Mouse (Mus musculus): ENCODE measurements at regions not wholly inside any gene's neighbourhood (a gene's known extent, or its start where the extent isn't known, plus 50 kb on each side); places are given as distances from the start of the nearest gene placed in this dataset. TPM values are rescaled to one million over a fixed set of nuclear protein-coding genes. Genes with fewer than 3 reads are reported as not detected.

DNA sequence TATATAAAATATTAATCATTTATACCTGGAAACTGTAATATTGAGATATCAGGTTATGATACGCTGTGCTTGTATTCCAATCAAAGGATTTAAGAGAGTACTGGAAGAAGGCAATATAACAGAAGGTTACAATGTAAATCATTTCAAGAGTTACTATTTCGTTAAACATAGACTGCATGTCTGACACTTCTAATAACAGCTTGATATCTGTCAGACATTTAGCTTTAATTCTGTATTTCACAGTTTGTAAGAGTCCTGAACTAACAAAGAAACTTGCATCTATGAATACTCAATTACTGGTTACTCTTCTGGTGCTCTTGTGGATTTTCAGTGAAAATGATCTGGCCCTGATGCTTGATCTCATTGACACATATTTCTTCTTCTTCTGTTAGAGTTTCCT is 840.6 kb downstream of the Cdh9 start:
- ATAC-seq (no peak), DNase-seq (ENCODE audit: low spot score) (peak; percentile 54)
- no peaks in the 10 kb centered on the region for H3K4me1 ChIP-seq (ENCODE audit: control insufficient read depth, insufficient read depth, low read length)
- H3K4me3 ChIP-seq (ENCODE audit: low read depth, low read length): no peak overlapping the region
- H3K27ac ChIP-seq (ENCODE audit: low read depth, low read length): no peak overlapping the region
- 74% methylated on average over 2 of the region's 2 CpGs for WGBS
- H3K4me2 ChIP-seq (ENCODE audit: low read length): no peak overlapping the region
- no peaks in the 10 kb centered on the region for H3K36me3 ChIP-seq (ENCODE audit: control insufficient read depth, insufficient read depth, low read length)
- H3K9ac ChIP-seq (ENCODE audit: low read length): no peak overlapping the region
- no peaks in the 10 kb centered on the region for H3K27me3 ChIP-seq (replicated peaks; ENCODE audit: control insufficient read depth, insufficient read depth, low read length)
- no peaks in the 10 kb centered on the region for H3K9me3 ChIP-seq (replicated peaks; ENCODE audit: control insufficient read depth, low read length)

DNA sequence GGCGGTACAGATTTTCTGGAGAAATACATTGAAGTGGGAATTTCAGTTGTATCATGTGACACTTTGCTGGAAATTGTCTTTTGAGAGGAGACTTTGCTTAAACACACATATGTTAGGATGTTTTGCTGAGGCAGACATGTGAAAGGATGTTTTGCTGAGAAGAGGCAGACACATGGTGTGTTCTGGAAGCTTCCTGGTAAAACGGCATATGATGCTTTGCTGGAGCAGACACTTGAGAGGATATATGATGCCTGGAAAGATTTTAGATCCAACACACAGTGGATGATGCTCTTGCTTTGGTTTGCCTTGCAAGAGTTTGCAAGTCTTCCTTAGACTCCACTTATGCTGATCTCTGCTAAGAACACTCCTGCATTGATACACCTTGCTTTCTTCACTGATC is 860.1 kb downstream of the Cdh9 start:
- WGBS: 84% methylated on average over 2 of the region's 2 CpGs

DNA sequence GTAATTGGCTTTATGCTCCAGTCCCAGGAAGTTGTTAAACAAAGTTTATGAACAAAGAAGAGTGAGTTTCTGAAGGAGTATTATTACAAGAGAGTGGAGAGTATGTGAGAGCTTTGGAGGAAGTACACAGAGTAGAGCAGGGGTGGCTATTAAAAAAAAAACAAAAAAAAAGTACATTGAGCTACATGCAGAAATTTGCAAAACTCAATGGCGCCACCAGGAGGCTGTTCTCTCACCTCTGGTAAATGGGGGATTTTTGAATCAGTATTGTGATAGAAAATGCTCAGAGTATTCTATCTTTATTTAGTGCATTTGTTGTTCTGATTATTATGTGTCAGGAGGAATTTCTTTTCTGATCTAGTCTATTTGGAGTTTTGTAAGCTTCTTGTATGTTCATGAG is 875.8 kb downstream of the Cdh9 start:
- Histone ChIP-seq H3K27ac (ENCODE audit: low read depth, low read length) (no peak overlapping the region), H3K36me3 (ENCODE audit: control insufficient read depth, insufficient read depth, low read length) (no peaks in the 10 kb centered on the region), H3K4me2 (ENCODE audit: low read length) (no peak overlapping the region), H3K4me3 (ENCODE audit: low read depth, low read length) (no peak overlapping the region), H3K4me1 (ENCODE audit: control insufficient read depth, insufficient read depth, low read length) (no peaks in the 10 kb centered on the region), H3K9ac (ENCODE audit: low read length) (no peak overlapping the region), H3K27me3 (replicated peaks; ENCODE audit: control insufficient read depth, insufficient read depth, low read length) (no peaks in the 10 kb centered on the region), H3K9me3 (replicated peaks; ENCODE audit: control insufficient read depth, low read length) (no peaks in the 10 kb centered on the region)
- ATAC-seq: no peak
- DNase-seq (ENCODE audit: low spot score): no peak
- 48% methylated on average over 1 of the region's 1 CpGs for WGBS

More for the DNA sequence above, 860.1 kb downstream of the Cdh9 start:
- Histone ChIP-seq H3K4me1 (ENCODE audit: control insufficient read depth, insufficient read depth, low read length) (no peaks in the 10 kb centered on the region), H3K27me3 (replicated peaks; ENCODE audit: control insufficient read depth, insufficient read depth, low read length) (no peaks in the 10 kb centered on the region), H3K4me3 (ENCODE audit: low read depth, low read length) (no peak overlapping the region), H3K36me3 (ENCODE audit: control insufficient read depth, insufficient read depth, low read length) (no peaks in the 10 kb centered on the region), H3K4me2 (ENCODE audit: low read length) (no peak overlapping the region), H3K9ac (ENCODE audit: low read length) (no peak overlapping the region), H3K27ac (ENCODE audit: low read depth, low read length) (no peak overlapping the region), H3K9me3 (replicated peaks; ENCODE audit: control insufficient read depth, low read length) (no peaks in the 10 kb centered on the region)
- DNase-seq (ENCODE audit: low spot score) (peak; percentile 38), ATAC-seq (no peak)

DNA sequence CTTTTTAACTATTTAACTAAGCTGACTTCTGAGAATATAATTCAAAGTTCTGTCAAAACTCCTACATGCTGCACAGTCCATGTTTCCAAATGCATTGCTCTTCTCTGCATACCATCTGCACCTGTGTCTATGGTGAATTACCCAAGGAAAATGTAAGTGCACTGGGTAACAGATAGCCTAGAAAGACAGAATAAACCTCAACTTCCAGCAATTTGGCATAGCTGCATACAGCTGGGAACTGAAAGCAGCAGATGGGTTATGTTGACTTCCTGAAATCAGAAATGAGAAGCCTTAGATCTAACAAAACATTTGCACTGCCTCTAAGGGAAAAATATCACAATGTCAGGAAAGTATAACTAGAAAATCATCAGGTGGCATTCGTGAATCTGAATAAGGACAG is 886.4 kb downstream of the Cdh9 start:
- Histone ChIP-seq H3K9ac (ENCODE audit: low read length) (no peak overlapping the region), H3K4me2 (ENCODE audit: low read length) (no peak overlapping the region), H3K36me3 (ENCODE audit: control insufficient read depth, insufficient read depth, low read length) (no peaks in the 10 kb centered on the region), H3K27ac (ENCODE audit: low read depth, low read length) (no peak overlapping the region), H3K27me3 (replicated peaks; ENCODE audit: control insufficient read depth, insufficient read depth, low read length) (no peaks in the 10 kb centered on the region), H3K4me3 (ENCODE audit: low read depth, low read length) (no peak overlapping the region), H3K9me3 (replicated peaks; ENCODE audit: control insufficient read depth, low read length) (no peaks in the 10 kb centered on the region), H3K4me1 (ENCODE audit: control insufficient read depth, insufficient read depth, low read length) (no peaks in the 10 kb centered on the region)
- 83% methylated on average over 1 of the region's 1 CpGs for WGBS
- ATAC-seq: no peak
- DNase-seq (ENCODE audit: low spot score): no peak

DNA sequence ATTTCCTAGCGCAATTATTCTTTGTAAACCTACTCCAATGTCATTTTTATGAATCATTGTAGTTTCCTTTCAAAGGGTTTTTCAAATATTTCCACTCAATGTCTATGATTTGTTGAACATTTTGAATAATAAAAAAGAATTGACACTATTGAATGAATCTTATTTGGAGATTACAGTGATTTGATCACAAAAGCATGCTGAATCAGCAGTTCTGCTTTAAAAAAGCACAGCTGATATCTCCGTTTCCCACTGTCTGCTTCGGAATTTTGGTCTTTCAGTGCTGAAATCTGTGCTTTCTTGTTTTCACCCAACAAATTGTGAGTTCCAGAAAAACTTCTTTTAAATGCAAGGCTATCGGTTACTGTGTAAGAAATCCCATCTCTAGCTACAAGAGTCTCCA is 912.7 kb downstream of the Cdh9 start:
- Histone ChIP-seq H3K36me3 (ENCODE audit: control insufficient read depth, insufficient read depth, low read length) (no peaks in the 10 kb centered on the region), H3K9ac (ENCODE audit: low read length) (no peak overlapping the region), H3K27me3 (replicated peaks; ENCODE audit: control insufficient read depth, insufficient read depth, low read length) (no peaks in the 10 kb centered on the region), H3K27ac (ENCODE audit: low read depth, low read length) (no peak overlapping the region), H3K4me1 (ENCODE audit: control insufficient read depth, insufficient read depth, low read length) (no peaks in the 10 kb centered on the region), H3K4me2 (ENCODE audit: low read length) (no peak overlapping the region), H3K4me3 (ENCODE audit: low read depth, low read length) (no peak overlapping the region), H3K9me3 (replicated peaks; ENCODE audit: control insufficient read depth, low read length) (no peaks in the 10 kb centered on the region)
- WGBS: 91% methylated on average over 4 of the region's 4 CpGs
- DNase-seq (ENCODE audit: low spot score): no peak
- no peak for ATAC-seq

Small RNA genes lying in the stretch of these regions (microRNA-seq; reads per million reads assigned to microRNA genes)
- not detected for gene Gm22032
